Mouse (Mus musculus): ENCODE measurements around the gene Nup210. TPM values are rescaled to one million over a fixed set of nuclear protein-coding genes. Genes with fewer than 3 reads are reported as not detected.

The Nup210 gene
- polyA plus RNA-seq, 1 experiment from 2014 or later = 21.2 TPM

DNA sequence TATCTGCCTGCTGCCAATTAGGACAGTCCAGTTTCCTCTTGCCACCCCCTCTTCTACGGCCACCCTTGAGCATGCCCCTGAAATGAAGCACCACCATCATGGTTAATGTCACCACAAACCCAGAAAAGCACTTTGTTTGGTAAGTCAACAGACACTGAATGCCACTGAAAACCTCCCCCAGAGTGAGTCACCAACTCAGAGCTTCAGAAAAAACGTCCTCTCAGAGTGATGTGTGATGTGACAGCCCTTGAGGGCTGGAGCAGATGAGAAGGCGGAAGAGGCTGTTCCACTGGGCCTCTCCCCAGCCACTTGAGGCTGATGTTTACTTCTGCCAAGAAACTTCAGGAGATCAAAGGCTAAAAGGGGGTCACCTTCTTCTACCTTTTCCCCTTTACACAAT lies 132.5 kb downstream of the Nup210 start:
- Histone ChIP-seq H3K9me3 (no peaks in the 10 kb centered on the region), H3K9ac (no peak overlapping the region), H3K36me3 (no peaks in the 10 kb centered on the region), H3K27ac (replicated peaks) (no peak overlapping the region), H3K4me2 (no peak overlapping the region), H3K27me3 (no peaks in the 10 kb centered on the region), H3K4me3 (no peak overlapping the region), H3K4me1 (replicated peaks) (peaks cover 22% of the 10 kb centered on the region)
- no peak for ATAC-seq (ENCODE audit: low FRiP score, low read depth)
- WGBS = 59% methylated on average over 3 of the region's 3 CpGs

DNA sequence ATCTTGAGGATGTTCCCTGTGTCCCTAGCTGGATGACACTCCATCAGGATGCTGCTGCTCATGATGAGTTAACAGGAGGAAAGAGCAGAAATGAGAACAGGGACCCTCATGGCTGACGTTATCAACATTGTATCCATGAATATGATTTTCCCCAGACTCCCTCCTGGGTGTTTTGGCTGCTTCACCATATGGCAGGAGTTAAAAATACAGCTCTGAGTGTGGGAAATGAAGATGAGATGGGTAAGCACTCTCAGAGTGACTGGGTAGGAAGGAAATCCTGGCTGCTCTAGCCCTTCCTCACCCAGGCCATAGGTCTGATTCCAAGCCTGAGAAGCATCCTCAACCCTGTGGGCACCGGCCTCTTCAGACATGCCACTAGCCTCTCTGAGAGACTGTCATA lies 142.3 kb downstream of the Nup210 start:
- Histone ChIP-seq H3K27ac (replicated peaks) (no peak overlapping the region), H3K9ac (no peak overlapping the region), H3K27me3 (no peaks in the 10 kb centered on the region), H3K4me1 (replicated peaks) (0 out of 2 replicates have a peak, but pooled peaks cover 4% of the 10 kb centered on the region), H3K4me2 (no peak overlapping the region), H3K4me3 (no peak overlapping the region), H3K36me3 (no peaks in the 10 kb centered on the region), H3K9me3 (no peaks in the 10 kb centered on the region)
- WGBS = 80% methylated on average over 2 of the region's 2 CpGs
- ATAC-seq (ENCODE audit: low FRiP score, low read depth) = no peak

DNA sequence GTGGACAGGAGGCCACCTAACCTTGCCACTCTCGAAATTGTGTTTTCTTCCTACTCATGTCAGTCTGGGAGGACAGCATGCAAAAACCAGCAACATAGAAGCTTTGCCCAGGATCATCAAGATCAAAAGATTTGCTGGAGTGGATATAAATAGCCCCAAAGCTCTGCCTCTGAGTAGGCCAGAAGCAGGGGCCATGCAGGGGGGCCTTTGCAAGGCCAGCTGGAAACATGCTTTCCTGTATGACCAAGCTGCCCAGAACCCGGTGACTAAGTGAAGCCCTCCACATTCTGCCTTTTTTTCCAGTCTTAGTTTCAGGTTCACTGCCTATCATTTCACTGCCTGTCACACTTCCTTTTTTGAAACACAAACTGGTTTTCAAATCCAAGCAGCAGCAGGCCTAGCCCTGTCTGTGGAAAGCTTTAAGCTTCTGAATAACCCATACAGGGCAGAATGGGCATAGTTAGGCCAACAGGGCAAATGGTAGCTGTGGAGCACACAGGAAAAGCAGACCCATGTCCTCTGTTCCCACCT lies 147.2 kb downstream of the Nup210 start:
- no peak overlapping the region for H3K27ac ChIP-seq (replicated peaks)
- H3K4me3 ChIP-seq = no peak overlapping the region
- no peaks in the 10 kb centered on the region for H3K36me3 ChIP-seq
- 40% methylated on average over 2 of the region's 2 CpGs for WGBS
- no peaks in the 10 kb centered on the region for H3K9me3 ChIP-seq
- H3K27me3 ChIP-seq = no peaks in the 10 kb centered on the region
- no peak for ATAC-seq (ENCODE audit: low FRiP score, low read depth)
- 0 out of 2 replicates have a peak, but pooled peaks cover 5% of the 10 kb centered on the region for H3K4me1 ChIP-seq (replicated peaks)
- no peak overlapping the region for H3K4me2 ChIP-seq
- H3K9ac ChIP-seq = no peak overlapping the region

Other genes with a start within 250 kb of the Nup210 start
- 23.3 and 23.5 TPM in 2 replicates for gene Iqsec1, start 128.1 kb downstream of the Nup210 start, polyA plus RNA-seq (2015; fragmentation: Nextera tagmentation; extraction: Ambion mirVana)
- gene Hdac11, start 39.8 kb upstream of the Nup210 start, polyA plus RNA-seq (2015; fragmentation: Nextera tagmentation; extraction: Ambion mirVana) = 43.4 and 44.4 TPM in 2 replicates
- 28.7 and 29.0 TPM in 2 replicates for gene Fbln2, start 95.6 kb upstream of the Nup210 start, polyA plus RNA-seq (2015; fragmentation: Nextera tagmentation; extraction: Ambion mirVana)